Mouse (Mus musculus) forebrain, embryonic 15.5 days (tissue): Measurements from ENCODE around the gene Snx7. TPM values are rescaled to one million over a fixed set of nuclear protein-coding genes. Genes with fewer than 3 reads are reported as not detected.

ENCODE experiments used
- microRNA-seq: library from miRNA; unstranded; fragments of <30 nt; microRNA quantifications from one replicate; pipeline ENCODE4, GENCODE M21; 2016
- polyA plus RNA-seq: library from polyadenylated mRNA; unstranded; fragments of >200 nt; fragmentation: Nextera tagmentation; extraction: Ambion mirVana; gene quantifications from 2 replicates; pipeline ENCODE4 v1.2.1, GENCODE M21; 2015

The Snx7 gene
- polyA plus RNA-seq, 1 experiment from 2014 or later, result 17.8 TPM

Small RNA genes lying within 50 kb of the gene (microRNA-seq; reads per million reads assigned to microRNA genes)
- gene Gm24811, result not detected
